Mouse (Mus musculus): ENCODE data around the gene Myzap.

DNA sequence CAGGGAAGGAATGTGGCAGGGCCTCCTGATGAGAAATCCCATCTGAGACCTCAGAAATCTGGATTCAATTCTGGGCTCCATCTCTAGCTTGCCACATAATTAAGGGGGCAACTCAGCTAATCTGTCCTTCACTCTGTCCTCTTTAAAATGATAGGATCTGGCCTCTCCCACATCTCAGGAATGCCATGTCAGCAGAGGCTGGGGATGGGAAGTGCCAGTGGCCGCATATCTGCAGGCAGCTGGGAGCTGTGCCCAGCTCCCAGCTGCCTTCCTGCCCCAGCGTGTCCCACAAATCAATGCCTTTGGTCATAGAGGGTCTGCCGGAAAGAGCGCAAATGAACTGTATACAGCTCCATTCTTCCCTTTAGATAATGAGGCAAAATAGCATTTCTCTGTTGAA lies 124.7 kb downstream of the Myzap start:
- no peak for TF ChIP-seq CTCF (IDR thresholded peaks at IDR 0.05; ENCODE audit: borderline replicate concordance, insufficient read depth, low read depth, low read length)
- no peak for TF ChIP-seq POLR2A (IDR thresholded peaks at IDR 0.05; ENCODE audit: borderline replicate concordance, insufficient read depth, low read length)

All from cerebellum, adult 2 months (tissue).